Mouse (Mus musculus): ENCODE data around the gene H2al1g. TPM values are rescaled to one million over a fixed set of nuclear protein-coding genes. Genes with fewer than 3 reads are reported as not detected.
"Not testable (repeated sequence)": the region's sequence is repeated elsewhere in the genome, so short reads cannot be mapped to it uniquely, and the experiment has no call there.

Gene H2al1g
- total and polyA plus RNA-seq, 2 experiments from 2014 or later = not detected

- 64% methylated on average over 4 of the region's 4 CpGs for WGBS
- DNase-seq (ENCODE audit: low spot score) = no peak
Measured at GRCm38 (mm10) chrX:11289244-11289643, 28.8 kb upstream of the H2al1g start.

GRCm38 (mm10) chrX:11298957-11299356, 19.1 kb upstream of the H2al1g start, which contains the start of gene H2al1a:
Gene H2al1a, plus strand, starts transcription at chrX:11299257.
- no CpG with 5 or more reads among the region's 3 CpGs for WGBS
- not testable (repeated sequence) for H3K4me3 ChIP-seq (ENCODE audit: low read depth, low read length)

More at GRCm38 (mm10) chrX:11289244-11289643, 28.8 kb upstream of the H2al1g start:
- Histone ChIP-seq H3K27me3 (ENCODE audit: control insufficient read depth, insufficient read depth, low read length) (0 out of 2 replicates have a peak, but pooled peaks cover 2% of the 10 kb centered on the region), H3K36me3 (replicated peaks; ENCODE audit: control insufficient read depth, insufficient read depth, low read length) (no peaks in the 10 kb centered on the region), H3K4me3 (ENCODE audit: low read depth, low read length) (no peak overlapping the region), H3K4me1 (ENCODE audit: control insufficient read depth, insufficient read depth) (no peaks in the 10 kb centered on the region), H3K9ac (replicated peaks; ENCODE audit: low read depth, low read length) (no peak overlapping the region), H3K27ac (ENCODE audit: low read depth) (no peak overlapping the region), H3K4me2 (ENCODE audit: low read depth, low read length) (no peak overlapping the region), H3K9me3 (replicated peaks; ENCODE audit: control insufficient read depth, low read length) (no peaks in the 10 kb centered on the region)
- no peak for ATAC-seq (ENCODE audit: insufficient read depth, low read depth)
- TF ChIP-seq EP300 (IDR thresholded peaks at IDR 0.05; ENCODE audit: low read depth) (no peak), CTCF (IDR thresholded peaks at IDR 0.05; ENCODE audit: low read depth) (no peak)

GRCm38 (mm10) chrX:11302132-11302531, 15.9 kb upstream of the H2al1g start, which contains the start of gene H2al1b:
Gene H2al1b, plus strand, starts transcription at chrX:11302432.
- 91% methylated on average over 1 of the region's 3 CpGs for WGBS

More at GRCm38 (mm10) chrX:11298957-11299356, 19.1 kb upstream of the H2al1g start, which contains the start of gene H2al1a:
- not testable (repeated sequence) for H3K9me3 ChIP-seq (replicated peaks; ENCODE audit: control insufficient read depth, low read length); H3K36me3 ChIP-seq (replicated peaks; ENCODE audit: control insufficient read depth, insufficient read depth, low read length); ATAC-seq (ENCODE audit: insufficient read depth, low read depth); DNase-seq (ENCODE audit: low spot score); H3K4me2 ChIP-seq (ENCODE audit: low read depth, low read length); H3K27me3 ChIP-seq (ENCODE audit: control insufficient read depth, insufficient read depth, low read length); H3K9ac ChIP-seq (replicated peaks; ENCODE audit: low read depth, low read length); H3K4me1 ChIP-seq (ENCODE audit: control insufficient read depth, insufficient read depth); H3K27ac ChIP-seq (ENCODE audit: low read depth)

GRCm38 (mm10) chrX:11305355-11305754, 12.7 kb upstream of the H2al1g start, which contains the start of gene H2al1c:
Gene H2al1c, plus strand, starts transcription at chrX:11305655.
- H3K4me3 ChIP-seq (ENCODE audit: low read depth, low read length); H3K4me1 ChIP-seq (ENCODE audit: control insufficient read depth, insufficient read depth); ATAC-seq (ENCODE audit: insufficient read depth, low read depth): not testable (repeated sequence)

More at GRCm38 (mm10) chrX:11302132-11302531, 15.9 kb upstream of the H2al1g start, which contains the start of gene H2al1b:
- DNase-seq (ENCODE audit: low spot score); ATAC-seq (ENCODE audit: insufficient read depth, low read depth); H3K9me3 ChIP-seq (replicated peaks; ENCODE audit: control insufficient read depth, low read length); H3K4me1 ChIP-seq (ENCODE audit: control insufficient read depth, insufficient read depth); H3K36me3 ChIP-seq (replicated peaks; ENCODE audit: control insufficient read depth, insufficient read depth, low read length); H3K9ac ChIP-seq (replicated peaks; ENCODE audit: low read depth, low read length); H3K27me3 ChIP-seq (ENCODE audit: control insufficient read depth, insufficient read depth, low read length); H3K4me3 ChIP-seq (ENCODE audit: low read depth, low read length); H3K27ac ChIP-seq (ENCODE audit: low read depth); H3K4me2 ChIP-seq (ENCODE audit: low read depth, low read length): not testable (repeated sequence)

GRCm38 (mm10) chrX:11308524-11308923, 9.5 kb upstream of the H2al1g start, which contains the start of gene H2al1d:
Gene H2al1d, plus strand, starts transcription at chrX:11308824.
- not testable (repeated sequence) for H3K4me2 ChIP-seq (ENCODE audit: low read depth, low read length); H3K4me1 ChIP-seq (ENCODE audit: control insufficient read depth, insufficient read depth); ATAC-seq (ENCODE audit: insufficient read depth, low read depth); H3K36me3 ChIP-seq (replicated peaks; ENCODE audit: control insufficient read depth, insufficient read depth, low read length); H3K27me3 ChIP-seq (ENCODE audit: control insufficient read depth, insufficient read depth, low read length); DNase-seq (ENCODE audit: low spot score); H3K27ac ChIP-seq (ENCODE audit: low read depth); H3K9me3 ChIP-seq (replicated peaks; ENCODE audit: control insufficient read depth, low read length); H3K9ac ChIP-seq (replicated peaks; ENCODE audit: low read depth, low read length); H3K4me3 ChIP-seq (ENCODE audit: low read depth, low read length)
- WGBS = no CpG with 5 or more reads among the region's 6 CpGs

More at GRCm38 (mm10) chrX:11305355-11305754, 12.7 kb upstream of the H2al1g start, which contains the start of gene H2al1c:
- not testable (repeated sequence) for H3K4me2 ChIP-seq (ENCODE audit: low read depth, low read length); H3K9me3 ChIP-seq (replicated peaks; ENCODE audit: control insufficient read depth, low read length); H3K36me3 ChIP-seq (replicated peaks; ENCODE audit: control insufficient read depth, insufficient read depth, low read length); H3K27ac ChIP-seq (ENCODE audit: low read depth); H3K27me3 ChIP-seq (ENCODE audit: control insufficient read depth, insufficient read depth, low read length); H3K9ac ChIP-seq (replicated peaks; ENCODE audit: low read depth, low read length); DNase-seq (ENCODE audit: low spot score)
- WGBS = 75% methylated on average over 1 of the region's 6 CpGs

GRCm38 (mm10) chrX:11311634-11312033, 6.4 kb upstream of the H2al1g start, which contains the start of gene H2al1e:
Gene H2al1e, plus strand, starts transcription at chrX:11311934.
- not testable (repeated sequence) for H3K4me3 ChIP-seq (ENCODE audit: low read depth, low read length); H3K9me3 ChIP-seq (replicated peaks; ENCODE audit: control insufficient read depth, low read length); H3K9ac ChIP-seq (replicated peaks; ENCODE audit: low read depth, low read length); ATAC-seq (ENCODE audit: insufficient read depth, low read depth); H3K36me3 ChIP-seq (replicated peaks; ENCODE audit: control insufficient read depth, insufficient read depth, low read length); H3K4me1 ChIP-seq (ENCODE audit: control insufficient read depth, insufficient read depth); H3K27me3 ChIP-seq (ENCODE audit: control insufficient read depth, insufficient read depth, low read length); H3K4me2 ChIP-seq (ENCODE audit: low read depth, low read length); H3K27ac ChIP-seq (ENCODE audit: low read depth); DNase-seq (ENCODE audit: low spot score)
- WGBS = no CpG with 5 or more reads among the region's 3 CpGs

GRCm38 (mm10) chrX:11314858-11315257, 3.2 kb upstream of the H2al1g start, which contains the start of gene H2al1f:
Gene H2al1f, plus strand, starts transcription at chrX:11315158.
- not testable (repeated sequence) for H3K4me3 ChIP-seq (ENCODE audit: low read depth, low read length); H3K9me3 ChIP-seq (replicated peaks; ENCODE audit: control insufficient read depth, low read length); DNase-seq (ENCODE audit: low spot score); H3K27ac ChIP-seq (ENCODE audit: low read depth); H3K4me2 ChIP-seq (ENCODE audit: low read depth, low read length); H3K9ac ChIP-seq (replicated peaks; ENCODE audit: low read depth, low read length); H3K4me1 ChIP-seq (ENCODE audit: control insufficient read depth, insufficient read depth); H3K27me3 ChIP-seq (ENCODE audit: control insufficient read depth, insufficient read depth, low read length); ATAC-seq (ENCODE audit: insufficient read depth, low read depth); H3K36me3 ChIP-seq (replicated peaks; ENCODE audit: control insufficient read depth, insufficient read depth, low read length)
- WGBS = no CpG with 5 or more reads among the region's 6 CpGs

GRCm38 (mm10) chrX:11321192-11321591, 3.1 kb downstream of the H2al1g start, which contains the start of gene H2al1h:
Gene H2al1h, plus strand, starts transcription at chrX:11321492.
- H3K36me3 ChIP-seq (replicated peaks; ENCODE audit: control insufficient read depth, insufficient read depth, low read length); H3K27ac ChIP-seq (ENCODE audit: low read depth); H3K4me1 ChIP-seq (ENCODE audit: control insufficient read depth, insufficient read depth); H3K9ac ChIP-seq (replicated peaks; ENCODE audit: low read depth, low read length); H3K9me3 ChIP-seq (replicated peaks; ENCODE audit: control insufficient read depth, low read length); H3K4me2 ChIP-seq (ENCODE audit: low read depth, low read length); H3K27me3 ChIP-seq (ENCODE audit: control insufficient read depth, insufficient read depth, low read length); ATAC-seq (ENCODE audit: insufficient read depth, low read depth); H3K4me3 ChIP-seq (ENCODE audit: low read depth, low read length); DNase-seq (ENCODE audit: low spot score): not testable (repeated sequence)
- WGBS = no CpG with 5 or more reads among the region's 6 CpGs
